Mouse (Mus musculus): ENCODE data around the gene Mxra7.

- TF ChIP-seq EP300 (optimal IDR thresholded peaks at IDR 0.05) (no peak), CTCF (IDR thresholded peaks at IDR 0.05; ENCODE audit: low read depth) (peak; percentile 94)
These were observed 19.8 kb downstream of the Mxra7 start for GRCm38 (mm10) chr11:116807938-116808606.
